Mouse (Mus musculus) cerebellum, postnatal 25 days (tissue): ENCODE results near the gene Tenm2.
A peak's percentile ranks its signal among the peaks of the same experiment; 100 is the strongest.

ENCODE experiments used
- DNase-seq, 2 experiments: peaks; one replicate each; pipeline ENCODE4 v3.0.0; 2021; ENCODE audit warnings: mixed read lengths in 2 of 2

Tenm2 gene

GRCm38 (mm10) chr11:36169738-36170137 is 1066.0 kb downstream of the Tenm2 start:
- DNase-seq, result no peak

- no peak for DNase-seq
Measured at GRCm38 (mm10) chr11:36168921-36169537, 1066.7 kb downstream of the Tenm2 start.

GRCm38 (mm10) chr11:36167766-36168318 is 1067.9 kb downstream of the Tenm2 start:
- no peak for DNase-seq

- no peak for DNase-seq
Measured at GRCm38 (mm10) chr11:36163580-36163979, 1072.2 kb downstream of the Tenm2 start.

GRCm38 (mm10) chr11:36161765-36162321 is 1073.9 kb downstream of the Tenm2 start:
- DNase-seq, result no peak

GRCm38 (mm10) chr11:36153450-36153849 is 1082.3 kb downstream of the Tenm2 start:
- DNase-seq, result no peak

- no peak for DNase-seq
Measured at GRCm38 (mm10) chr11:36153011-36153410, 1082.8 kb downstream of the Tenm2 start.

GRCm38 (mm10) chr11:36152226-36152625 is 1083.5 kb downstream of the Tenm2 start:
- DNase-seq, result peak in 1 of 2 experiments; percentile 26

GRCm38 (mm10) chr11:36149092-36149491 is 1086.7 kb downstream of the Tenm2 start:
- no peak for DNase-seq

GRCm38 (mm10) chr11:36145057-36145456 is 1090.7 kb downstream of the Tenm2 start:
- DNase-seq, result no peak

- DNase-seq, result no peak
Measured at GRCm38 (mm10) chr11:36140411-36140810, 1095.4 kb downstream of the Tenm2 start.

GRCm38 (mm10) chr11:36139521-36139920 is 1096.2 kb downstream of the Tenm2 start:
- no peak for DNase-seq

- peak; percentile 56 to 69 for DNase-seq
Measured at GRCm38 (mm10) chr11:36137840-36138239, 1097.9 kb downstream of the Tenm2 start.

- peak; percentile 40 to 66 for DNase-seq
Measured at GRCm38 (mm10) chr11:36137276-36137675, 1098.5 kb downstream of the Tenm2 start.

GRCm38 (mm10) chr11:36134645-36135044 is 1101.1 kb downstream of the Tenm2 start:
- DNase-seq, result no peak

- no peak for DNase-seq
Measured at GRCm38 (mm10) chr11:36123275-36123674, 1112.5 kb downstream of the Tenm2 start.

- DNase-seq, result no peak
Measured at GRCm38 (mm10) chr11:36121410-36121929, 1114.3 kb downstream of the Tenm2 start.

GRCm38 (mm10) chr11:36120591-36121409 is 1115.0 kb downstream of the Tenm2 start:
- no peak for DNase-seq

- no peak for DNase-seq
Measured at GRCm38 (mm10) chr11:36113326-36113725, 1122.4 kb downstream of the Tenm2 start.

- peak in 1 of 2 experiments; percentile 11 for DNase-seq
Measured at GRCm38 (mm10) chr11:36108970-36109731, 1126.6 kb downstream of the Tenm2 start.

- no peak for DNase-seq
Measured at GRCm38 (mm10) chr11:36107840-36108239, 1127.9 kb downstream of the Tenm2 start.

GRCm38 (mm10) chr11:36106639-36107038 is 1129.1 kb downstream of the Tenm2 start:
- peak in 1 of 2 experiments; percentile 7 for DNase-seq
